Mouse (Mus musculus) retina, postnatal 1 day (tissue): ENCODE results near the gene Gm5728.
"Not testable (repeated sequence)": the region's sequence is repeated elsewhere in the genome, so short reads cannot be mapped to it uniquely, and the experiment has no call there.

Experiments used
- DNase-seq: peaks from one replicate; pipeline ENCODE4 v3.0.0-alpha.2; 2012

The Gm5728 gene

DNA sequence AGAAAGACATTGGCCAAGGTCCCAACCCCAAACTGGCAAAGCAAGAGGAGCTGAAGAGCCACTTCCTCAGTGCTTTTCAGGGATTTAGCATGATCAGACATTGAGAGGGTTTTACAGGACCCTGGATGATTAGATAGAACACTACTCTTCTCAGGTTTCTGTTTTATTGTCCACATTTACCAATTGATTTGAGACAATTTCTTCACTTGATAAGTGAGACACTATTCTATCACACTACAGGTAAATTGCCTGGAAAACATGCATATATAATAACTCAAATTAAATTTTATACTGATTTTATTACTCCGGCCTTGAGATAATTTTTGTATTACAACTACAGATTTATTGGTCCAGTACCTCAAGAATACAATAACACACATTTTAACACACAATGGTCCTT is at the start of gene Gm5728:
TSS of gene Gm5728 (minus strand) at position 101 of the 400 bp plus-strand sequence.
- not testable (repeated sequence) for DNase-seq

DNA sequence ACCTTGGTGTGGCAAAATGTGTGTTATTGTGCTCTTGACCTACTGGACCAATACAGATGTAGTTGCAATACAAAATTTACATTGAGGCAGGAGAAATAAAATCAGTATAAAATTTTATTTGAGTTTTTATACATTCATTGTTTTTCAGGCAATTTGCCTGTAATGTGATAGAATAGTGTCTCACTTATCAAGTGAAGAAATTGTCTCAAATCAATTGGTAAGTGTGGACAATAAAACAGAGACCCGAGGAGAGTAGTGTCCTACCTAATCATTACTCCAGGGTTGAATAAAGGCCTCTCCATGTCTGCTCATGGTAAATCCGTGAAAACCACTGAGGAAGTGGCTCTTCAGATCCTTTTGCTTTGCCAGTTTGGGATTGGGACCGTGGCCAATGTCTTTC is 42.4 kb upstream of the Gm5728 start, which contains the start of gene Vmn1r100:
TSS of gene Vmn1r100 (plus strand) at position 301 of the 400 bp plus-strand sequence.
- not testable (repeated sequence) for DNase-seq

DNA sequence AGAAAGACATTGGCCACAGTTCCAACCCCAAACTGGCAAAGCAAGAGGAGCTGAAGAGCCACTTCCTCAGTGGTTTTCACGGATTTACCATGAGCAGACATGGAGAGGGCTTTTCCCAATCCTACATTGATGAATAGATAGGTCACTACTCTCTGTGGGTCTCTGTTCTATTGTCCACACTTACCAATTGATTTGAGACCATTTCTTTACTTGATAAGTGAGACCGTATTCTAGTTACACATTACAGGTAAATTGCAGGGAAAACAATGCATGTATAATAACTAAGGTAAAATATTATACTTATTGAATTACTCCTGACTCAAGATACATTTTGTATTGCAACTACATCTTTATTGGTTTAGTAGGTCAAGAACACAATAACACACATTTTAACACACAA is 41.2 kb downstream of the Gm5728 start, which contains the start of gene Gm4133:
TSS of gene Gm4133 (minus strand) at position 101 of the 400 bp plus-strand sequence.
- not testable (repeated sequence) for DNase-seq
